Mouse (Mus musculus): ENCODE measurements around the gene Bend5. TPM values are rescaled to one million over a fixed set of nuclear protein-coding genes. Genes with fewer than 3 reads are reported as not detected.

Bend5 gene
- polyA plus RNA-seq, 1 experiment from 2014 or later = 69.5 TPM

DNA sequence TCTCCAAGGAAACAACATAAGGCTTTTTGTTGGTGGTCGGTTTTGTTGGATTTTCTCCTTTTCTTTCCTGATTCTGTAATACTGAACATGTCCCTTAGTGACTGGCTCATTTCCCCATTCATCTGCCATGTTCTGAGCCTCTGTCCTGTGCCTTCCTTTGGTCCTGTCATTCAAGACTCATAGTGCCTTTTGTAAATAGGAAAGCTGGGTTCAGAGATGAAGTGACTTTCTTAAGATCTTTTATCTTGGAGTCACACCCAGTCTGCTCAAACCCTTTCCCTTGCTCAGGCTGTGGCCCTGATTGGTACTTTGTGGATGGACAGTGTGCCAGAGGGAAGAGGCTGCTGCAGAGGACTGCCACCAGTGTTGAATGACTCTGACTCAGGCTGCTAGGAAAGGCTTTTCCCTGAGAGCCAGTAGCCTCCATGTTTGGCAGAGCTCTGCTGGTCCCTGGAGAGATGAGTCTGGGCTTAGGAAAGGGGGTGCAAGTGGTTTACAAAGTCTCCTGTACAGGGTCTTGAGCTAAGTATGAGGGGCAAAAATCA is 29.9 kb downstream of the Bend5 start:
- Histone ChIP-seq H3K27me3 (ENCODE audit: control insufficient read depth, insufficient read depth, low read length) (no peaks in the 10 kb centered on the region), H3K9ac (replicated peaks; ENCODE audit: low read depth, low read length) (no peak overlapping the region), H3K9me3 (ENCODE audit: control insufficient read depth, low read length) (no peaks in the 10 kb centered on the region), H3K4me3 (ENCODE audit: low read depth, low read length) (no peak overlapping the region), H3K4me2 (ENCODE audit: low read depth, low read length) (no peak overlapping the region), H3K36me3 (ENCODE audit: control insufficient read depth, insufficient read depth, low read length) (peaks cover 10% of the 10 kb centered on the region; the same call in 1 of the 2 replicates), H3K4me1 (ENCODE audit: control insufficient read depth, insufficient read depth, low read length) (peaks cover 16% of the 10 kb centered on the region), H3K27ac (ENCODE audit: low read depth, low read length) (no peak overlapping the region)
- WGBS = 5% methylated on average over 1 of the region's 1 CpGs
- ATAC-seq (ENCODE audit: low read depth) = peak; percentile 78

- 75% methylated on average over 3 of the region's 3 CpGs for WGBS
- Histone ChIP-seq H3K4me2 (ENCODE audit: low read depth, low read length) (no peak overlapping the region), H3K36me3 (ENCODE audit: control insufficient read depth, insufficient read depth, low read length) (peaks cover 10% of the 10 kb centered on the region; the same call in 1 of the 2 replicates), H3K27me3 (ENCODE audit: control insufficient read depth, insufficient read depth, low read length) (no peaks in the 10 kb centered on the region), H3K27ac (ENCODE audit: low read depth, low read length) (no peak overlapping the region), H3K9me3 (ENCODE audit: control insufficient read depth, low read length) (no peaks in the 10 kb centered on the region), H3K9ac (replicated peaks; ENCODE audit: low read depth, low read length) (no peak overlapping the region), H3K4me3 (ENCODE audit: low read depth, low read length) (no peak overlapping the region), H3K4me1 (ENCODE audit: control insufficient read depth, insufficient read depth, low read length) (peaks cover 13% of the 10 kb centered on the region)
- no peak for ATAC-seq (ENCODE audit: low read depth)
Measured at GRCm38 (mm10) chr4:111447918-111448317, 33.1 kb downstream of the Bend5 start.

GRCm38 (mm10) chr4:111448586-111448985 is 33.8 kb downstream of the Bend5 start:
- Histone ChIP-seq H3K9ac (replicated peaks; ENCODE audit: low read depth, low read length) (no peak overlapping the region), H3K27me3 (ENCODE audit: control insufficient read depth, insufficient read depth, low read length) (no peaks in the 10 kb centered on the region), H3K27ac (ENCODE audit: low read depth, low read length) (no peak overlapping the region), H3K4me1 (ENCODE audit: control insufficient read depth, insufficient read depth, low read length) (peaks cover 7% of the 10 kb centered on the region; the same call in 1 of the 2 replicates), H3K36me3 (ENCODE audit: control insufficient read depth, insufficient read depth, low read length) (0 out of 2 replicates have a peak, but pooled peaks cover 10% of the 10 kb centered on the region), H3K4me3 (ENCODE audit: low read depth, low read length) (no peak overlapping the region), H3K9me3 (ENCODE audit: control insufficient read depth, low read length) (no peaks in the 10 kb centered on the region), H3K4me2 (ENCODE audit: low read depth, low read length) (no peak overlapping the region)
- no peak for ATAC-seq (ENCODE audit: low read depth)
- WGBS = 97% methylated on average over 4 of the region's 4 CpGs

DNA sequence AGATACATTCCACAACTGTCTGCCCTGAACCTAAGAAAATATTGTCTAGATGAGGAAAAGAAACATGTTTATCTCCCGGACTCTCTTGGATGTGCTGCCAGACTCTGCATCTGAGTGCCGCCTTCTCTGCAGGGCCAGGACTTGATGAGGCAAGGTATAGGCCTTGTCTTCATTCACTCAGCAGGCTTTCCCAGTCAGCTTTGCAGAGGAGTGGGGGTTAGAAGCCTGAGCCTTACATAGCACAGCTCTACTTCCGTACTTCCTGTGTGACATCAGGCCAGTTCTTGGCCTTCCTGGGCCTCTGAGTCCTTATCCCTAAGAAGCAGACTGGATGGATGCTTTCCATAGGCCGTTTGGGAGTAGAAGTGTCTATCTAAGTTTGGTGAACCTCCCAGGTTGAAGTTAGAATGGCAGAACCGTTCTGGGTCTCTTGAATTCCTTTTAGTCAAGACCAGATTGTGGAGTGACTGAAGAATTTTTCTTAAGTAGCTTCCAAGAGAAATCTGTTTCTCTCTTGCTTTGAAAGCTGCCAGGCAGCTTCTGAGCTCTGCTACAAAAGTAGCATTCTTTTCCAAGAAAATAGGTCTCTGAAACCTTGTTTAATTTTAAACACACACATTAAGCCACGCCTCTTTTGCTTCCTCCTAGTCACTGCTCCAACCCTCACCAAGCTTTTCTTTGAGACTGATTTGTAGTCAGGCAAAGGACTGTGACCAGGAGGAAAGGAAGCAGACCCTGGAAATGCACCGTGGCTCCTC is 34.8 kb downstream of the Bend5 start:
- 0 out of 2 replicates have a peak, but pooled peaks cover 10% of the 10 kb centered on the region for H3K36me3 ChIP-seq (ENCODE audit: control insufficient read depth, insufficient read depth, low read length)
- H3K9ac ChIP-seq (replicated peaks; ENCODE audit: low read depth, low read length) = no peak overlapping the region
- no peaks in the 10 kb centered on the region for H3K27me3 ChIP-seq (ENCODE audit: control insufficient read depth, insufficient read depth, low read length)
- H3K9me3 ChIP-seq (ENCODE audit: control insufficient read depth, low read length) = no peaks in the 10 kb centered on the region
- H3K4me2 ChIP-seq (ENCODE audit: low read depth, low read length) = no peak overlapping the region
- 77% methylated on average over 7 of the region's 7 CpGs for WGBS
- H3K4me1 ChIP-seq (ENCODE audit: control insufficient read depth, insufficient read depth, low read length) = no peaks in the 10 kb centered on the region
- ATAC-seq (ENCODE audit: low read depth) = no peak
- H3K27ac ChIP-seq (ENCODE audit: low read depth, low read length) = no peak overlapping the region
- no peak overlapping the region for H3K4me3 ChIP-seq (ENCODE audit: low read depth, low read length)

DNA sequence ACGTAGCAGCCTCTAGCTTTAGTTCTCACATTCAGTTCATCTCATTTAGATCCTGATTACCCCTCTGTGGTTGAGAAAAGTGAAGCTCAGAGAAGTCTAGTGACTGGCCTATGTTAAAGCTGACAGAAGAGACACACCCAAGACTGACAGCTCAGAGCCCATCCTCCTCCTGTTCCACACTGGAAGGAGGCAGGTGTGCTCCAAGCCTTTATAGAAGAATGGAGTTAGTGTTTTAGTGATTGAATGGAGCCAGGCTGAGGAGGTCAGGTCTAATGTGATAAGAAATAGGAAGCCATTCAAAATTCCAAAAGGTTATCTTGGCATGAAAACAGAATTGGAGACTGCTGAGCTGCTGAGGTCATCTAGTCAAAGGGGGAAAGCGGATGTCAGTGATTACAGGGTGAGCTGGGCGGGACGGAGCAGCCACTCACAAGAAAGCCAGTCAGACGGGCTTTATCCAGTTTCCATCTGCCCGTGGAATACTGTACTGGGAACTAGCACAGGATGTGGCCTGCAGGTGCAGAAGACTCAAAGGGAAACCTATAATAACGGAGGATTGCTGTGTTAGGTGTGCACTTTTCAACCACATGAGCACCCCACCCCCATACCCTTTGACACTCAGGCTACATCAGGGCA is 36.6 kb downstream of the Bend5 start:
- Histone ChIP-seq H3K27ac (ENCODE audit: low read depth, low read length) (no peak overlapping the region), H3K4me2 (ENCODE audit: low read depth, low read length) (no peak overlapping the region), H3K4me1 (ENCODE audit: control insufficient read depth, insufficient read depth, low read length) (no peaks in the 10 kb centered on the region), H3K4me3 (ENCODE audit: low read depth, low read length) (no peak overlapping the region), H3K9ac (replicated peaks; ENCODE audit: low read depth, low read length) (no peak overlapping the region), H3K27me3 (ENCODE audit: control insufficient read depth, insufficient read depth, low read length) (no peaks in the 10 kb centered on the region), H3K36me3 (ENCODE audit: control insufficient read depth, insufficient read depth, low read length) (peaks cover 16% of the 10 kb centered on the region; the same call in 1 of the 2 replicates), H3K9me3 (ENCODE audit: control insufficient read depth, low read length) (no peaks in the 10 kb centered on the region)
- 82% methylated on average over 7 of the region's 7 CpGs for WGBS
- no peak for ATAC-seq (ENCODE audit: low read depth)

GRCm38 (mm10) chr4:111452192-111452591 is 37.4 kb downstream of the Bend5 start:
- WGBS = 90% methylated on average over 5 of the region's 5 CpGs
- no peak for ATAC-seq (ENCODE audit: low read depth)

DNA sequence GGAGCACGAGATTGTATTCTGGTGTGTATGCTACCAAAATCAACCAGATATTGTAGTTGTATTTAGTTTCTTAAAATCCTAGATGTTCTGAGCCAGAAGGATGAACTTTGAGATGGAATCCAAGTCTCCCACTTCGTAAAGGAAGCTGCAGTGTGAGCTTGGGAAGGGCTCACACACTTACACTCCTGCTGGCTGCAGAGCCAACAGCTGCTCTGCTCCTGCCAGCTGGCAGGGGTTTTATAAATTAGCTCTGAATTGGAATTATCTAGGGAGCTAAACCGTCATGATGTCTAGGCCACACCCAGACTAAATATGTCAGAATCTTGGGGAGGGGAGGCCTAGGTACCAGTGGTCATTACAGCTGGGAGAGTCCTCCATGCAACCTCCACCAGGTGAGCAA is 38.5 kb downstream of the Bend5 start:
- peaks cover 13% of the 10 kb centered on the region; the same call in 1 of the 2 replicates for H3K36me3 ChIP-seq (ENCODE audit: control insufficient read depth, insufficient read depth, low read length)
- H3K27ac ChIP-seq (ENCODE audit: low read depth, low read length) = no peak overlapping the region
- H3K9me3 ChIP-seq (ENCODE audit: control insufficient read depth, low read length) = no peaks in the 10 kb centered on the region
- H3K27me3 ChIP-seq (ENCODE audit: control insufficient read depth, insufficient read depth, low read length) = no peaks in the 10 kb centered on the region
- no peak overlapping the region for H3K4me3 ChIP-seq (ENCODE audit: low read depth, low read length)
- peaks cover 5% of the 10 kb centered on the region; the same call in 1 of the 2 replicates for H3K4me1 ChIP-seq (ENCODE audit: control insufficient read depth, insufficient read depth, low read length)
- 54% methylated on average over 3 of the region's 3 CpGs for WGBS
- no peak overlapping the region for H3K4me2 ChIP-seq (ENCODE audit: low read depth, low read length)
- H3K9ac ChIP-seq (replicated peaks; ENCODE audit: low read depth, low read length) = no peak overlapping the region
- ATAC-seq (ENCODE audit: low read depth) = no peak

More at GRCm38 (mm10) chr4:111452192-111452591, 37.4 kb downstream of the Bend5 start:
- Histone ChIP-seq H3K36me3 (ENCODE audit: control insufficient read depth, insufficient read depth, low read length) (peaks cover 13% of the 10 kb centered on the region; the same call in 1 of the 2 replicates), H3K4me1 (ENCODE audit: control insufficient read depth, insufficient read depth, low read length) (peaks cover 4% of the 10 kb centered on the region; the same call in 1 of the 2 replicates), H3K27ac (ENCODE audit: low read depth, low read length) (no peak overlapping the region), H3K9ac (replicated peaks; ENCODE audit: low read depth, low read length) (no peak overlapping the region), H3K4me3 (ENCODE audit: low read depth, low read length) (no peak overlapping the region), H3K27me3 (ENCODE audit: control insufficient read depth, insufficient read depth, low read length) (no peaks in the 10 kb centered on the region), H3K9me3 (ENCODE audit: control insufficient read depth, low read length) (no peaks in the 10 kb centered on the region), H3K4me2 (ENCODE audit: low read depth, low read length) (no peak overlapping the region)

GRCm38 (mm10) chr4:111455621-111456020 is 40.8 kb downstream of the Bend5 start:
- ATAC-seq (ENCODE audit: low read depth) = no peak
- Histone ChIP-seq H3K9me3 (ENCODE audit: control insufficient read depth, low read length) (no peaks in the 10 kb centered on the region), H3K27me3 (ENCODE audit: control insufficient read depth, insufficient read depth, low read length) (no peaks in the 10 kb centered on the region), H3K27ac (ENCODE audit: low read depth, low read length) (no peak overlapping the region), H3K4me3 (ENCODE audit: low read depth, low read length) (no peak overlapping the region), H3K9ac (replicated peaks; ENCODE audit: low read depth, low read length) (no peak overlapping the region), H3K4me1 (ENCODE audit: control insufficient read depth, insufficient read depth, low read length) (peaks cover 5% of the 10 kb centered on the region; the same call in 1 of the 2 replicates), H3K4me2 (ENCODE audit: low read depth, low read length) (no peak overlapping the region), H3K36me3 (ENCODE audit: control insufficient read depth, insufficient read depth, low read length) (peaks cover 15% of the 10 kb centered on the region)
- WGBS = 92% methylated on average over 5 of the region's 5 CpGs

DNA sequence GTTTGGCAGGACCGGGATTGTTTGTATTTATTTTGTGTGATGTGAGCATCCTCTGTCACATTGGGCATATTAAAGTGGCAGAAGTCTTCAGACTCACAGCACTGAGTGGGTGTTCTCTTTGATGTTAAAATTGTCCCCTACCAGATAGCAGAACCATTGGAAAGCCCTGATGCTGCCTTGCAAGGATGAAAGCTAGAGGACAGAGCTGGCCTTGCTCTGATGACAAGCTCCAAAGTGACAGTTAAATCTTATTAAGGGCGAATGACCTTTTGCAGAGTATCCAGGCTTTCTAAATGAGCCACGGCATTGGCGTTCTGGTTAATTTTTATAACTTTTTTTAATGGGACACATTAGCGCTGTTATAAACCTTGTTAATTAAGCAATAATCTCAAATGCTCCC is 42.8 kb downstream of the Bend5 start:
- 56% methylated on average over 5 of the region's 5 CpGs for WGBS
- ATAC-seq (ENCODE audit: low read depth) = peak; percentile 47
- 0 out of 2 replicates have a peak overlapping the region, but pooled peaks have one; percentile 6 for H3K27ac ChIP-seq (ENCODE audit: low read depth, low read length)

More for the DNA sequence above, 42.8 kb downstream of the Bend5 start:
- peaks cover 15% of the 10 kb centered on the region for H3K36me3 ChIP-seq (ENCODE audit: control insufficient read depth, insufficient read depth, low read length)
- H3K9me3 ChIP-seq (ENCODE audit: control insufficient read depth, low read length) = no peaks in the 10 kb centered on the region
- H3K9ac ChIP-seq (replicated peaks; ENCODE audit: low read depth, low read length) = no peak overlapping the region
- H3K27me3 ChIP-seq (ENCODE audit: control insufficient read depth, insufficient read depth, low read length) = no peaks in the 10 kb centered on the region
- H3K4me2 ChIP-seq (ENCODE audit: low read depth, low read length) = no peak overlapping the region
- H3K4me3 ChIP-seq (ENCODE audit: low read depth, low read length) = no peak overlapping the region
- H3K4me1 ChIP-seq (ENCODE audit: control insufficient read depth, insufficient read depth, low read length) = peaks cover 5% of the 10 kb centered on the region; the same call in 1 of the 2 replicates

All from neural tube, embryonic 14.5 days (tissue).